Mouse (Mus musculus) midbrain, embryonic 11.5 days (tissue): ENCODE results near the gene Gins2. TPM values are rescaled to one million over a fixed set of nuclear protein-coding genes. Genes with fewer than 3 reads are reported as not detected.

Experiments used
- ATAC-seq: fragments of 200-750 bp; cut with Nextera tagmentation; 2 replicates; pipeline ENCODE4 v1.8.0; 2017; ENCODE audit warnings: moderate TSS enrichment, moderate library complexity; ENCODE audit not compliant: low FRiP score
- DNase-seq: peaks from one replicate; pipeline ENCODE4 v3.0.0; 2015; ENCODE audit warnings: low spot score; ENCODE audit errors: missing footprints
- H3K27ac ChIP-seq: fragments of 300-500 bp; sonication (generic); 2 replicates; pipeline ENCODE4 v1.5.1; 2014; ENCODE audit warnings: low read depth, low read length
- H3K27me3 ChIP-seq: fragments of 300-500 bp; sonication (generic); 2 replicates; pipeline ENCODE4 v1.6.1; 2014; ENCODE audit warnings: mild to moderate bottlenecking, low read length, moderate library complexity, mixed read lengths; ENCODE audit not compliant: control insufficient read depth, insufficient read depth
- H3K36me3 ChIP-seq: fragments of 300-500 bp; sonication (generic); 2 replicates; pipeline ENCODE4 v1.6.1; 2014; ENCODE audit warnings: mild to moderate bottlenecking, low read length, moderate library complexity, mixed read lengths; ENCODE audit not compliant: control insufficient read depth, insufficient read depth
- H3K4me1 ChIP-seq: fragments of 300-500 bp; sonication (generic); 2 replicates; pipeline ENCODE4 v1.6.1; 2014; ENCODE audit warnings: low read length; ENCODE audit not compliant: control insufficient read depth, insufficient read depth
- H3K4me2 ChIP-seq: fragments of 300-500 bp; sonication (generic); 2 replicates; pipeline ENCODE4 v1.6.1; 2014; ENCODE audit warnings: mild to moderate bottlenecking, moderate library complexity
- H3K4me3 ChIP-seq: fragments of 300-500 bp; sonication (generic); 2 replicates; pipeline ENCODE4 v1.5.1; 2014; ENCODE audit warnings: low read depth, low read length
- H3K9ac ChIP-seq: fragments of 300-500 bp; sonication (generic); 2 replicates; pipeline ENCODE4 v1.6.1; 2014; ENCODE audit warnings: low read length
- H3K9me3 ChIP-seq: fragments of 300-500 bp; sonication (generic); 2 replicates; pipeline ENCODE4 v1.6.1; 2016; ENCODE audit warnings: low read length; ENCODE audit not compliant: control insufficient read depth
- WGBS: fragments of 180-500 bp; shearing (Covaris S2); extraction: QIAGEN DNeasy Blood & Tissue Kit; methylation state at CpG from one replicate; pipeline ENCODE4 v1.1.7; 2014; 5-methylcytosine and 5-hydroxymethylcytosine counted together
- polyA plus RNA-seq: library from polyadenylated mRNA; unstranded; fragments of >200 nt; fragmentation: Nextera tagmentation; extraction: Ambion mirVana; gene quantifications from 2 replicates; pipeline ENCODE4 v1.2.1, GENCODE M21; 2014

The Gins2 gene
- polyA plus RNA-seq, 1 experiment from 2014 or later, result 120 TPM

GRCm38 (mm10) chr8:120572534-120572933 is 16.6 kb downstream of the Gins2 start:
- Histone ChIP-seq H3K27me3 (no peaks in the 10 kb centered on the region), H3K27ac (no peak overlapping the region), H3K4me2 (no peak overlapping the region), H3K4me1 (peaks cover 2% of the 10 kb centered on the region; the same call in 1 of the 2 replicates), H3K9ac (no peak overlapping the region), H3K4me3 (no peak overlapping the region), H3K9me3 (no peaks in the 10 kb centered on the region), H3K36me3 (peaks cover 48% of the 10 kb centered on the region)
- WGBS, result 87% methylated on average over 21 of the region's 21 CpGs
- ATAC-seq (no peak), DNase-seq (no peak)

DNA sequence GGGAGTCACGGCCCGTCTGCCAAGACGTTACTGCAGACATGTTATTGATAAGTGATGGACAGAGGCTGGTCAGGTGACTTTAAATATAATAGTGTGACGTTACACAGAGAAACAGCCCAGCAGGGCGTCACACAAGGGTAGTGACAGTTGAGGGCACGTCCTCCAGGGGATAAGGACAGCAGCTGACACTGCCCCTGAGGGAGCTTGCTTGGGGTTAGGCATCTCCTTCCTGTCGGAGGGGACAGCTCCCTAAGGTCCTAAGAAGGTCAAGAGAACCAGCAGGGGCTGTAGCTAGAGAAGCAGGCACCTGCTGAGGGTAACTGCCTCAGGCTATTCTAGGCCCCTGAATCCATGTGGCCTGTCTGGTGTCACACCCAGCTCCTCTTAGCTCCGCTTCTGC is 17.5 kb downstream of the Gins2 start:
- H3K36me3 ChIP-seq, result peaks cover 52% of the 10 kb centered on the region
- H3K27ac ChIP-seq, result no peak overlapping the region
- H3K4me1 ChIP-seq, result peaks cover 2% of the 10 kb centered on the region; the same call in 1 of the 2 replicates
- ATAC-seq (no peak), DNase-seq (no peak)
- no peak overlapping the region for H3K4me2 ChIP-seq
- H3K9ac ChIP-seq, result no peak overlapping the region
- H3K4me3 ChIP-seq, result no peak overlapping the region
- no peaks in the 10 kb centered on the region for H3K27me3 ChIP-seq
- 77% methylated on average over 8 of the region's 8 CpGs for WGBS
- H3K9me3 ChIP-seq, result no peaks in the 10 kb centered on the region

GRCm38 (mm10) chr8:120569939-120570715 is 19.0 kb downstream of the Gins2 start:
- H3K9ac ChIP-seq, result no peak overlapping the region
- peaks cover 50% of the 10 kb centered on the region for H3K36me3 ChIP-seq
- no peaks in the 10 kb centered on the region for H3K9me3 ChIP-seq
- no peak overlapping the region for H3K4me2 ChIP-seq
- peak; percentile 9; the same call in 1 of the 2 replicates for ATAC-seq
- peaks cover 11% of the 10 kb centered on the region for H3K4me1 ChIP-seq
- WGBS, result 55% methylated on average over 13 of the region's 13 CpGs
- DNase-seq, result peak; percentile 99
- no peak overlapping the region for H3K27ac ChIP-seq
- H3K4me3 ChIP-seq, result no peak overlapping the region
- no peaks in the 10 kb centered on the region for H3K27me3 ChIP-seq

GRCm38 (mm10) chr8:120569123-120569522 is 20.0 kb downstream of the Gins2 start:
- H3K36me3 ChIP-seq, result peaks cover 49% of the 10 kb centered on the region
- no peak overlapping the region for H3K9ac ChIP-seq
- 95% methylated on average over 17 of the region's 17 CpGs for WGBS
- no peak overlapping the region for H3K4me3 ChIP-seq
- H3K27ac ChIP-seq, result no peak overlapping the region
- peaks cover 20% of the 10 kb centered on the region for H3K4me1 ChIP-seq
- DNase-seq (no peak), ATAC-seq (no peak)
- no peaks in the 10 kb centered on the region for H3K27me3 ChIP-seq
- no peak overlapping the region for H3K4me2 ChIP-seq
- H3K9me3 ChIP-seq, result no peaks in the 10 kb centered on the region

DNA sequence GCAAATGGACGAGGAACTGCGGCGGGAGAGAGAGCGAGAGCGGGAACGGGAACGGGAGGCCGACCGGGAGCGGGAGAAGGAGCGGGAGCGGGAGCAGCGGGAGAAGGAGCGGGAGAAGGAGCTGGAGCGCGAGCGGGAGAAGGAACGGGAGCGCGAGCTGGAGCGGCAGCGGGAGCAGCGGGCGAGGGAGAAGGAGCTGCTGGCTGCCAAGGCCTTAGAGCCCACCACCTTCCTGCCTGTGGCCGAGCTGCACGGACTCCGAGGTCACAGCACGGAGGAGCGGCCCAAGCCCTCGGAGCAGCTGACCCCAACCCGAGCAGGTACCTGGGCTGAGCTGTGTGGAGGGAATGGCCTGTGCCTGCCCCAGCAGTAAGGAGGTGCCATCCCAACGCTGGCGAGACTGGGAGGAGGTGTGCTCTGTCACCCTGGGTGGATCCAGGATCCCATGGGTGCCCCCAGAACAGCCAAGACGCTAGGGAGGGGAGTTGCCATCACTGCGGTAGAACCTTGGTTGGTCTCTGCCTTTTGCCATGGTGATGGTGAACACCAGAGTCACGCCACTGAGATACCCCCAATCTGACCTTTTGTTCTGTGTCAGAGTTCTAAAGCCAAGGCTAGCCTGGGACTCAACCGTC is 20.8 kb downstream of the Gins2 start:
- WGBS, result 97% methylated on average over 37 of the region's 37 CpGs
- H3K4me1 ChIP-seq, result peaks cover 28% of the 10 kb centered on the region
- H3K27ac ChIP-seq, result no peak overlapping the region; the same call in 1 of the 2 replicates
- ATAC-seq, result no peak
- H3K4me2 ChIP-seq, result no peak overlapping the region
- no peak overlapping the region for H3K4me3 ChIP-seq
- no peaks in the 10 kb centered on the region for H3K27me3 ChIP-seq
- DNase-seq, result no peak
- H3K9me3 ChIP-seq, result no peaks in the 10 kb centered on the region
- H3K36me3 ChIP-seq, result peaks cover 45% of the 10 kb centered on the region
- no peak overlapping the region for H3K9ac ChIP-seq

GRCm38 (mm10) chr8:120567731-120568130 is 21.4 kb downstream of the Gins2 start:
- Histone ChIP-seq H3K36me3 (peaks cover 39% of the 10 kb centered on the region), H3K27ac (no peak overlapping the region)

GRCm38 (mm10) chr8:120566681-120567080 is 22.4 kb downstream of the Gins2 start:
- Histone ChIP-seq H3K36me3 (peaks cover 37% of the 10 kb centered on the region), H3K4me1 (peaks cover 43% of the 10 kb centered on the region), H3K27ac (no peak overlapping the region), H3K9ac (no peak overlapping the region), H3K4me3 (no peak overlapping the region), H3K4me2 (no peak overlapping the region), H3K27me3 (no peaks in the 10 kb centered on the region), H3K9me3 (no peaks in the 10 kb centered on the region)
- DNase-seq, result no peak
- 92% methylated on average over 8 of the region's 8 CpGs for WGBS
- ATAC-seq, result no peak

More at GRCm38 (mm10) chr8:120567731-120568130, 21.4 kb downstream of the Gins2 start:
- no peak overlapping the region for H3K4me2 ChIP-seq
- no peak for ATAC-seq
- H3K4me1 ChIP-seq, result peaks cover 34% of the 10 kb centered on the region
- no peaks in the 10 kb centered on the region for H3K9me3 ChIP-seq
- H3K4me3 ChIP-seq, result no peak overlapping the region
- no peak for DNase-seq
- H3K9ac ChIP-seq, result no peak overlapping the region
- no peaks in the 10 kb centered on the region for H3K27me3 ChIP-seq
- WGBS, result 98% methylated on average over 17 of the region's 17 CpGs

- H3K4me1 ChIP-seq, result peaks cover 54% of the 10 kb centered on the region
Measured at GRCm38 (mm10) chr8:120565151-120565711, 23.9 kb downstream of the Gins2 start.

More at GRCm38 (mm10) chr8:120565151-120565711, 23.9 kb downstream of the Gins2 start:
- Histone ChIP-seq H3K36me3 (peaks cover 29% of the 10 kb centered on the region), H3K4me2 (no peak overlapping the region), H3K9ac (peak overlapping the region; percentile 34; the same call in 1 of the 2 replicates), H3K4me3 (no peak overlapping the region), H3K9me3 (no peaks in the 10 kb centered on the region), H3K27me3 (no peaks in the 10 kb centered on the region), H3K27ac (peak overlapping the region; percentile 49)
- peak; percentile 47 for ATAC-seq
- WGBS, result 18% methylated on average over 7 of the region's 7 CpGs
- peak; percentile 92 for DNase-seq
